Mouse (Mus musculus): Measurements from ENCODE around the gene Lamtor2.
A peak's percentile ranks its signal among the peaks of the same experiment; 100 is the strongest.

Gene Lamtor2

DNA sequence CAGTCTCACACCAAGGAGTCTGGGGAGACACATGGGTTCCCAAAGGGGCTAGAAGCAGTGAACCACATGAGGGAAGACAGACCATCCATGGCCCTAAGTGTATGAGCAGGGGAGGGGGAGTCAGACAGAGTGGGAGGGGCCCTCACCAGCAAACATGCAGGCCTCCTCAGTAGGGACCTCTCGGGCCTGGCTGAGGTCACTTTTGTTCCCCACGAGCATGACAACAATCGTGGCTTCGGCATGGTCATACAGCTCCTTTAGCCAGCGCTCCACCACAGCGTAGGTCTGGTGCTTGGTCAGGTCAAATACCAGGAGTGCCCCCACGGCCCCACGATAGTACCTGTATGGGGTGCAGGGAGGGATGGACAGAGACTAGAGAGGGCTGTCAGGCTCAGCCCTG, 9.7 kb downstream of the Lamtor2 start:
- DNase-seq (ENCODE audit: low spot score in 2 of 2), result no peak

DNA sequence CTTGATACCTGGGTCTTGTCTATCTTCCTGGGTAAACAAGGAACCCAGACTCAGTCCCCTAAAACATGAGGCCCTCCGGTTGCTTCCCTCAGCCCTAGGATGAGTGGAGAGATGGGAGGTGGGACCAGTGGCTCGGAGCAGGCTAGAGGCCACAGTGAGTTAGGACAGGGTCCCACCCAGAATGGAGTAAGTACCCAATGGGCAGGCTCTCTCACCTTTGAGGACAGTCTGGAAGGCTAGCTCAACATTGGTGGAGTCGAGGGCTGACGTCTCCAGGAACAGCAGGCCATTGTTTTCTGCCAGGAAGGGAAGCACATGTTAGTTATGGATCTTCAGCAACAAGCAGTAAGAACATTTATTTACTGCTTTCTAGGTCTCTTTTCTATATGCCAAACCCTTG, 10.4 kb downstream of the Lamtor2 start:
- DNase-seq (ENCODE audit: low spot score in 2 of 2), result no peak

DNA sequence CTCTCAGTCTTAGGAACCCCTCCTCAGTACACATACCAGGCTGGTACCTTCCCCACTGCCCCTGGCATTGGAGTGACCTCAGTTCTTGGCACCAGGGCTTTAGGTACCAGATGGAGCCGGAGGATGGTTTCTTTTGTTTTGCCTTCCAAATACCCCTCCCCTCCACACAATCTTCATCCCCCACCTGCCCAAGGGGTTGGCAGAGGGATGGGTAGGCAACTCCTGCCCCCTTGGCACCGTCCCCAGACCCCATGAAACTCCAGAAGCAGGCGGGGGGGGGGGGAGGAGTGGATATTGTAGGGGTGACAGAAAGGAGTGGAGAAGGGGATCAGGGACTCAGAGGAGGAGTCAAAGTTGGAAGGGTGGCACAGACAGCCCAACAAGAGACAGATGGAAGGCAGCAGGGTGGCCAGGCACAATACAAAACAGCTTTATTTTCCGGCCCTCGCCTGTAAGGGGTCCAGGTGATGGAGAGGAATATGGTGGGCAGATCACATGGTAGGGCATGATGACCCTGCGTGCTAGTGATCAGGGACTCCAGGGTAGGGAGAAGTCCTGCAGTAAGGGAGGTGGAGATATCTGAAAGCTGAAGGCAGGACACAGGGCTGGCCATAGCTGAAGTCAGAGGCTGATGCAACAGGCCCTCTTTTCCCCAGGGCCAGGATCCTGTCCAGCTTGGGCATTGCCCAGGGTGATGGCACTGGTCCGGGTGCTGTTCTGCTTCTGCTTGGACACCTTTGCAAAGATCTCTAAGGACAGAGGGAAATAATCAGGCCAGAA, 11.1 kb downstream of the Lamtor2 start:
- no peak for DNase-seq (ENCODE audit: low spot score in 2 of 2)

DNA sequence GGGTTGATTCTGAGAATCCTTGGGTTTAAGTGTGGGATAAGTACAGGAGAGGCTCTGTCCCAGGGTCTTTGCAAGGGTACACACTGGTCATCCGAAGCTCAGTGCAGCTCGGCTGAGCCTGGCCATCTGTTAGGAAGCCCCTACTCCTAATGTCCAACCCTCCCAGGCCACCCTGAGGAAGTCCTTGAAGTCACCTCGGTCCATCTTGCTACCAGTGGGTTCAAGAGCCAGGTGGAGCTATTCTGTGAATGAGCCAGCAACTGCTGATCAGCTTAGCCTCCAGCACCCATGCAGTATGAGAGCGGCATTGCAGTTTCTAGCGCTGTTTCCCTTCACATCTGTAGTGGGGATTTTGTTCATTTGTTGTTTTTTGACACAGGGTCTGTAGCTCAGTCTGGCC, 12.8 kb downstream of the Lamtor2 start:
- no peak for DNase-seq (ENCODE audit: low spot score in 2 of 2)

DNA sequence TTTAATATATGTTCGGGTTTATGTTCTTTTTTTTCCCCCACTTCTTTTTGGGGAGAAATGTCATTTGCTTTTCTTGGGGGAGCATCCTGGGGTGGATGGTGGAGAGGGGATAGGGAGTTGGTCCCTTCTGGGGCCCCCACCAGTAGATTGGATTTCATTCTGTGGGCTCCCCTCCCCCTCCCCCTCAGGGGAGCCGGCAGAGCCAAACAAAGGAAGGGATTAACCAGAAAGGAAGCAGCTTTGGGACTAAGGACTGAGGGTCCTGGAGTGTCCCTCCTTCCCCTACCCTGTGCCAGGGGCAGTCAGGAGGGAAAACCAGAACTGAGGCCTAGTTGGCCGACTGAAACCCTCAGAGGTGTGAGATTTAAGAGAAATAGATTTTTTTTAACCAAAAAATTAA, 13.5 kb downstream of the Lamtor2 start:
- DNase-seq (ENCODE audit: low spot score in 2 of 2), result no peak

DNA sequence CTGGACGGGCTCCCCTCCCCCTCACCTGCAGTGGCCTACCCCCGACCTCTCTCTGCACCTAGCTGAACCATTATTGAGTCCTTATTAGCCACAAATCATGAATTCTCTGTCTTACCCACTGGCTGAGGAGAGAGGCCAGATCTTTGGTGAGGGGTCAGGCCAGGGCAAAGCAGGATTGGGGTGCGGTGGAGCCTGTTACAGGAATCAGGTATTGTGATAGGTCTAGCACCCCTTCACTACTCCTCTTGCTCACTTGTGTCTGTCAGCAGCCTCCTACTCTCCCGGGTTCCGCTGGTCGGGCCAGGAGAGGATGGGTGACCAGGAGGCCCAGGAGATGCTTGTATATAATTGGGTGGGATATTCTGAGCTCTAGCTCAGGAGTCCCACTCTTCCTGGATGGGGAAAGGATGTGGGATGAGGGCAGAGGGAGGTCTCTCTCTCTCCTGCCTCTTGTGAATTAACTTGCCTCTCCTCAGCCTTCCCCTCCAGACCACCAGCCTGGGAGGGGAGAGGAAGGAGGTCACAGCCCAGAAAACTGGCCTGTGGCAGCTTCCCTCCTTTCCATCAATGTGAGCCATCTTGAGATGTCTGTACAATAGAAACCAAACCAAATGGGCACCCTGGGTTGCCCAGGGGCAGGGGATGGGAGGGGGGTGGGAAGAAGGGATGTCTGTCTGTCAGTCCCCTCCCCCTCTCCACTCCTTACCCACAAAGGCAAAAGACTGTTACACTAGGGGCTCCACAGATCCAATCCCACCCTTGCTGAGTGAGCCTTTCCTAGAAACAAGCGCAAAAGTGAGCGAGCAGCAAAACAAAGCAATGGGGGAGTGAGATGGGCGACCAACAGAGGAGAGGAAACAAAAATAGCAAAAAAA, 14.4 kb downstream of the Lamtor2 start:
- no peak for DNase-seq (ENCODE audit: low spot score in 2 of 2)

DNA sequence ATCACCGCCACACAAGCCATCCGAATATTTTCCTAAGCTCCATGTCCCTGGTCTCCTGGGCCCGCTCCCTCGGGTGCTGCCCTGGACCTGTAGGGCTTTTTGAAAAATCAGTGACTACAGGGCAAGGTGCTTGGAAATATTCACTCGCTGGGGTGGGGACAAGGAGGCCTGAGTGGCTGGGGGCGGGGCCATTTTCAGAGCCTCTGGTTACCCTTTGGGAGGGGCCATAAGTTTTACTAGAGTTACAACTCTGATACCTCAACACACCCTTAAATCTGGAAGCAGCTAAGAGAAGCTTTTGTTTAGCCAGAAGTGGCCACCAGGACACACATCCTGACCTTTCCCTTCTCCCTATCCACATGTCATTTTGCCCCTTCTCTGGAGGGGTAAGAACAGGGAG, 15.7 kb downstream of the Lamtor2 start:
- DNase-seq (ENCODE audit: low spot score in 2 of 2), result no peak

DNA sequence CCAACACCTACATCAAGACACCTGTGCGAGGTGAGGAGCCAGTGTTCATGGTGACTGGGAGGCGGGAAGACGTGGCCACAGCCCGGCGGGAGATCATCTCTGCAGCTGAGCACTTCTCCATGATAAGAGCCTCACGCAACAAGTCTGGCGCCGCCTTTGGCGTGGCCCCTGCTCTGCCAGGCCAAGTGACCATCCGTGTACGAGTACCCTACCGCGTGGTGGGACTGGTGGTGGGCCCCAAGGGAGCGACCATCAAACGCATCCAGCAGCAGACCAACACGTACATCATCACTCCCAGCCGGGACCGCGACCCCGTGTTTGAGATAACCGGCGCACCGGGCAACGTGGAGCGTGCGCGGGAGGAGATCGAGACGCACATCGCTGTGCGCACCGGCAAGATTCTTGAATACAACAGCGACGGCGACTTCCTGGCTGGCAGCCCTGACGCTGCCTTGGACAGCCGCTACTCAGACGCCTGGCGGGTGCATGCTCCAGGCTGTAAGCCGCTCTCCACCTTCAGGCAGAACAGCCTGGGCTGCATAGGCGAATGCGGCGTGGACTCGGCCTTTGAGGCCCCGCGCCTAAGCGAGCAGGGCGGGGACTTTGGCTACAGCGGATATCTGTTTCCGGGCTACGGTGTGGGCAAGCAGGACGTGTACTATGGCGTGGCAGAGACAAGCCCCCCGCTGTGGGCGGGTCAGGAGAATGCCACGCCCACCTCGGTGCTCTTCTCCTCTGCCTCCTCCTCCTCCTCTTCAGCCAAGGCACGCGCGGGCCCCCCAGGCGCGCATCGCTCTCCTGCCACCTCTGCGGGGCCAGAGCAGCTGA, 16.6 kb downstream of the Lamtor2 start:
- no peak for DNase-seq (ENCODE audit: low spot score in 2 of 2)

DNA sequence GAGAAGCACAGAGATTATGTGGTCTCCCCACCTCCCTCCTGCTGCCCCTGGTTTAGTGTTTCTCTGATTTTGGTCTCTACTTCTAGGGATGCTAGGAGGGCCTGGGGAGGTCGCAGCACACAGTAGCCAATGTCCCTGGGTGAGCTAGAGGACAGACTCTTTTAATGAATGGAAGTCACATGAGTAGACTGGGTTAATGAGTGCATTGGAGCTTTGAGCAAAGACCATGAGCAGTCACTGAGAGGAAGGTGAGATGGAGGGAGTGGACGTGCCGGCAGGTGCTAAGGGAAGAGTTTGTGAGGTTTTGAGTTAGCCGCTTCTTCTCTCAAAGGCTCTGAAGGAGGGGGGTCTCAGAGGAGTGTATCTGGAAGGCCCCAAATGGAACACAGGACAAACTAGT, 17.3 kb downstream of the Lamtor2 start:
- no peak for DNase-seq (ENCODE audit: low spot score in 2 of 2)

DNA sequence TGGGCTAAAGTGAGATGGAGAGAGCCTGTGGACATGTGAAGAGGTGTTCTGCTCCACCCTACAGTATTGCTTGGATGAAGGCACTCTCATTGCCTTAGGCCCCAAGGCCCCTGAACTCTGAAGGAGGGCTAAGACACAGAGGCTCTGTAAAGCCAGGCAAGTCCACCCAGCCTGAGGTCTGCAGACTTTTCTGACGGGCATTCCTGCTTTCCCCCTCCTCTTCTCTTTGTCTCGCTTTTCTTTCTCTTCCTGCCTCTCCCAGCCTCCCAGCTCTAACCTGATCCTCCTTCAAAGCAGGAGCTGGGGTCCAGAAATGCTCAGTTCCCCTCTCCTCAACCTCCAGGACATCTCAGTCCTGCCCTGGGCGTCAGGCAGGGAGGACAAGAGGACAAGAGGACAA, 17.9 kb downstream of the Lamtor2 start:
- DNase-seq (ENCODE audit: low spot score in 2 of 2), result no peak

DNA sequence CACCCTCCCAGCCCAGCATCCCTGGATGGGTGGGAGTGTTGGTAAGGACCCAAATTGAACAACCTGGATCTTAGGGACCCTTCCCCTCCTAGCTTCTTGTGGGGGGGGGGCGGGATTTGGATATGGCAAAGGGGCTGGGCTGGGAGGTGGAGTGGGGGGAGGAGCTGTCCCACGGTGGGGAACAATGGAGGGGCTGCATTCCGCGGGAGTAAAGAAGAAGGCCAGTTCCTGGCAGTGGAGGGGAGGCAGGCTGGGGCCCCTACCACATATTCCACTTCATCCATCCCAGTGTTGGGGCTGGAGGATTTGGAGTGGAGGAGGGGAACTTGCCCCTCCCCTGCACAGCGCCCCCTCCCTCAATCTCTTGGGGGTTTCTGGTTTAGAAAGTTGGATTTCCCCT, 19.2 kb downstream of the Lamtor2 start:
- DNase-seq (ENCODE audit: low spot score in 2 of 2), result no peak

DNA sequence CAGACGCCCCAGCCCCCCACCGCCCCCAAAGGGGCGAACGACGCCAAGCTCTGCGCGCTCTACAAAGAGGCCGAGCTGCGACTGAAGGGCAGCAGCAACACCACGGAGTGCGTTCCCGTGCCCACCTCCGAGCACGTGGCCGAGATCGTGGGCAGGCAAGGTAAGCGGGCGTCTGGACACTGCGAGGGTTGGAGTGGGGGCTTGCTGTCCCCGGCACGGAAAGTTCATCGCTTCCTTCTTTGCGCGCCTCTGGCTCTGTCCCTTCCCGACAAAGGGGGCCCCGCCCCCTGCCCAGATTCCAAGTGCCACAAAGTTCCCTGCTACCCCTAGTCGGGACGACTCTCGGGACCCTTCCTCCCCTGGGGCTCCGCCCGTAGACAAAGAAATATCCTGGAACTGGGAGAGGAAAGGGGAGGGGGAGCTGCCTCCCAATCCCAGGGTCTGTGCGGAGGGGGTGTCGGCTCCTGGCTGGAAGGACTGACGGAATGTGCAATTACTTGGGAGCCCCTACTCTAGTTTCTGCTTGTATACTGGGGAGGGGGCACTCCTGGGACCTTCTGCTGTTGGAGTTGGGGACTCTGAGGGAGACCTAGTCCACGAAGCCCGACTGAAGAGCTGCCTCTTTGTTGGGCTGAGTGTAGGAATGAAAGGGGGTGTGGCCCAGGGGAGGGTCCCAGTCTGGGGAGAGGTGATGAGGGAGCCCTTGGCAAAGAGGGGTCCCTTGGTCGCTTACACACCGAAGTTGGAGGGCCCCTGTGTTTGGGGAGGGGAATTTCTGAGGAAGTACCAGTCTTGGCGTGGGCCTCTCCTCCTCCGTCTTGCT, 20.0 kb downstream of the Lamtor2 start:
- DNase-seq (ENCODE audit: low spot score in 2 of 2), result no peak

DNA sequence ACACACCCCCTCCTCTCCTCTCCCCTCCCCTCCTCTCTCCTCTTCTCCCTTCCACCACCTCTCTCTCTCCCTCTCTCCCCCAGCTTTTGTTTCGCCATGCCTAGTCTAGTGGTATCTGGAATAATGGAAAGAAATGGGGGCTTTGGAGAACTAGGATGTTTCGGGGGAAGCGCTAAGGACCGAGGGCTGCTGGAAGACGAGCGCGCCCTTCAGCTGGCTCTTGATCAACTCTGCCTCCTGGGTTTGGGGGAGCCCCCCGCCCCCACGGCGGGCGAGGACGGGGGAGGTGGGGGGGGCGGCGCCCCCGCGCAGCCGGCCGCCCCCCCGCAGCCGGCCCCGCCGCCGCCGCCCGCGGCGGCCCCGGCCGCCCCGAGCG, 20.6 kb downstream of the Lamtor2 start, which contains the start of gene Mex3a:
Gene Mex3a (plus strand): TSS at position 97 of the 376 bp plus-strand sequence.
- DNase-seq (ENCODE audit: low spot score in 2 of 2), result no peak

DNA sequence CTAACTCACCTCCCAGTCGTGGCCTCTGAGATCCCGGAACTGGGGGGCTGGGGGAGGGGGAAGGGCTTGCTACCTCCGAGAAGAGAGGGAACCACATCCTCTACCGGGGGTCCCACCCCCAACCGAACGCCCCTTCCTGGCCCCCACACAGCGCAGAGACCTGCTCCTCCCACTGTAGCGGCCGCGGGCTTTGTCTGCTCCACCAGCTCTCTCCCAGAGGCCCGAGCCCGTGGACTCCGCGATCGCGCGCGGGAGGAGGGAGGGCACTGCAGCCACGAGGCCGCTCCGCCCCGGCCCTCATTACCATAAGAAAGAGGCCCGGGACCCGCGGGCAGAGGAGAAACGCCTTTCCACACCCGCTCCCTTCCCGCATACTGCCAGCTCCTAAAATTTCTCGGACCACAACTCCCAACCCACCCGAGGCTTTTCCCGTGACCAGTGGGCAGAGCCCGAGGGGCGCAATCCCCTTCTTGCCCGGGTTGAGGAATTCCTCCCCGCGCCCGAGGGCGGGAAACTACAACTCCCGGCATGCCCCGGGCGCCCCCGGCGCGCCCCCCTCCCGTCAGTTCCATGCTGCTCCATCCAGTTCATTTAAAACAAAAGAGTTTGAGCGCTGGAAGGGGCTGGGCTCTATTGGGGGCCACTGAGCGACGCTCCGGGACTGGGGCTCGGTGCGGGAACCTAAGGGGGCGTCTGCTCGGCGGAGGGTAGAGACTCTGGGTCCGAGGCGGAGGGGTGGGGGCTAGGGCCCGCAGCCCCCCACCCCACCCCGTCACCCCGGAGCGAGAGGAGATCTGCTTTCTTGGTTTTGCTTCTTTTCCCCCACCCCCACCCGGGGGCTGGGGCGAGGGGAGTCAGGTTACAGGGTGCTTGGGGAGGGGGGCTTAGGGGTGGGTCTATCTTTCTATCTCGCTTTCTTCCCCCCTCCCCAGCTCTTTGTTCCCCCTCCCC, 21.3 kb downstream of the Lamtor2 start:
- DNase-seq (ENCODE audit: low spot score in 2 of 2), result peak; percentile 68 to 72

DNA sequence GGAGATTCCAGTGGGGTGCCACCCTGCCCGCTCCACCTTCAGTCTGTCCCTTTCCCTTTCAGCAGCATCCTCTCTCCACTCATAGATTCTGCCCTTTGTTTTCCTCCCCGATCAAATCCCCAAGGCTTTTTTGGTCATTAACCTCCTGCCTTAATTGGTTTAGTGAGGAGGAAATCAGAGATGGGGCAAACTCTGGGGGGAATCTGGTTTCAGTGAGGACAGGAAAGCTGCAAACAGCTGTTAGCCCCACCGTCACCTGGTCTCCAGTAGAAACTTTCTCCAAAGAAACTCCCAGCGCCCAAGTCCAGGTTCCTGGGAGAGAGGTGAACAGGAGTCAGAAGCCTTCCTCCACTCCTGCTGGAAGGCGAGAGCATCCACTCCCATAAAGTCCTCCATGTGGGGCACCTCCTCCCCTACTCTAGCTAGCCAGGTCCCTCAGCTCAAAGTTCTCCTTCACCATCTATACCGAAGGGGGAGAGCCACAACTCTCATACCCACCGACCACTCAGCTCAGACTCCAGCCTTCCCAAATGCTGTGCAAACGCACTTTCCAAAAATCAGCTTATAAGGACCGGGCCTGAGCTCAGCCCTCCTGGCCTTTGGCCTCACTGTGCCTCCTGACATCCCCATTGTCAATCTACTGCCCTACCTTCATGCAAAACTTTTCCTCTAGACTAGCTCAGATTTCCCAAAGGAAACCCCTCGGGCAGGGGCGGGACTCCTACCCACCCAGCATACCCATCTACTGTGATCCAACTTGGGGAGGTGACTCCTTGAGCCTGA, 22.6 kb downstream of the Lamtor2 start:
- no peak for DNase-seq (ENCODE audit: low spot score in 2 of 2)

DNA sequence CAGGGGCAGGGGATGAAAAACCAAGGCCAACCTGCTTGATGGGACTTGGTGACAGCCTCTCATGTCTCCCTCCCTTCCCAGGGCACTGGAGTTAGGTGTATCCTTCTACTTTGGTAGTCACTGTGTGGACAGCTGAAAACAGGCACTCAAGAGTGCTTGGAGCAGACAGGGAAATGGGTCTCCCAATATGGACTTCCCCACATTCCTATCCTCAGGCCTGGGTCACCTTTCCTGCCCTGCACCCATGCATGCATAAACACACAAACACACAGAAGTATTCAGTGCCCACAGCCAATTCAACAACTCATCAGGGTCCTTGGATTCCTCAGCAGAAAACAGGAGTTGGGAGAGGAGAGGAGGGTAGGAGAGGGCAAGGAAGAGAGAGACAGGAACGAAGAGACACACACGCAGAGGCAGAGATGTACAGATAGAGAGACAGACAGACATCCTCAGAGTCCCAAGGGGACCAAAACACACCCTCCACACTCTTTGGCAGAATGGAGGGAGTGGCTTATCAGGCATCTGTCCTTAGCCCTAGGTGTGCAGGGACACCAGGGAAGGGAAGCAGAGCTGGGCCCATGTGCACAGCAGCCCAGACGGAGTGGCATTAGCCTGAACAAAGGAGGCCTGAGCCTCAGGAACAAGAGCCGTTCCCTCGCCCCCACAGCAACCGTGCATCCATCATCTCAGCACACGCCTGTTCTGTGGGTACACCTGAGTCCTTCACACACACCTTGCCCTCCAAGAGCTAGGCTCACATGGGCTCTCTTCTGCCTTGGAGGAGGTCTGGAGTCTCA, 23.5 kb downstream of the Lamtor2 start:
- DNase-seq (ENCODE audit: low spot score in 2 of 2), result no peak

DNA sequence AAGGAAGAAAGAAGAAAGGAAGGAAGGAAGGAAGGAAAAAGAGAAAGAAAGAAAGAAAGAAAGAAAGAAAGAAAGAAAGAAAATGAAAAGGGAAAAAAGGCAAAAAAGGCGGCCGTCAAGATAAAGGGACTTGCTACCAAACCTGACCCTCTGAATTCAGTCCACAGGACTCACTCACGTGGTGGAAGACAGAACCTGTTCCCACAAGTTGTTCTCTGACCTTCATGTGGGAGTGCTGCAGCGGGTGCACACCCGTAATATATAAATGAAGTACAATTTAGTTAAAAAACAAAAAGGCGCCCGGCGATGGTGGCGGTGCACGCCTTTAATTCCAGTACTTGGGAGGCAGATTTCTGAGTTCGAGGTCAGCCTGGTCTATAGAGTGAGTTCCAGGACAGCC, 24.2 kb downstream of the Lamtor2 start:
- no peak for DNase-seq (ENCODE audit: low spot score in 2 of 2)

DNA sequence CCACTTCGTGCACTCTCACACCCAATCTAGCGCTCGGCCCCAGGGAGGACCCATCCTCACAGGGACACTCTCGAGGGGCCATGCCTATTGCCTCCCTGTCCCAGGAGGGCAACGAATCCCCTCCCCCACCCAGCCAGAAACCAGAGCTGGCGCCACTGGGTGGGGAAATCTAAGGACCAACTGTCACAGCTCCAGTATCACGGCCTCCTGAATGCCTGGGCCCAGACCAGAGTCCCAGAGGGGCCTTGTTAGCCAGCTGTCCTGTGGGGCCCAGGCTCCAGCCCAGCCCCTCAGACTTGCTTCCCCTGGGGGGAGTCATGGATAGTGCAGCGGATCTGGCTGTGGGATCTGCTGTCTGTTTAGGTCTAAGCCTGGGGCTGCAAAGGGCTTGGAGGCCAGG, 25.3 kb downstream of the Lamtor2 start:
- DNase-seq (ENCODE audit: low spot score in 2 of 2), result no peak

Data from natural killer cell, adult 2 months (primary cell).